Mouse (Mus musculus) naive thymus-derived CD4-positive, alpha-beta T cell, adult 2 months (primary cell): ENCODE measurements around the gene Cx3cl1.
A peak's percentile ranks its signal among the peaks of the same experiment; 100 is the strongest.

Experiments
- DNase-seq: peaks from one replicate; pipeline ENCODE4 v3.0.0-alpha.2; 2011; ENCODE audit warnings: low read depth

Cx3cl1 gene

GRCm38 (mm10) chr8:94773700-94774171 is 1.9 kb downstream of the Cx3cl1 start:
- no peak for DNase-seq

DNA sequence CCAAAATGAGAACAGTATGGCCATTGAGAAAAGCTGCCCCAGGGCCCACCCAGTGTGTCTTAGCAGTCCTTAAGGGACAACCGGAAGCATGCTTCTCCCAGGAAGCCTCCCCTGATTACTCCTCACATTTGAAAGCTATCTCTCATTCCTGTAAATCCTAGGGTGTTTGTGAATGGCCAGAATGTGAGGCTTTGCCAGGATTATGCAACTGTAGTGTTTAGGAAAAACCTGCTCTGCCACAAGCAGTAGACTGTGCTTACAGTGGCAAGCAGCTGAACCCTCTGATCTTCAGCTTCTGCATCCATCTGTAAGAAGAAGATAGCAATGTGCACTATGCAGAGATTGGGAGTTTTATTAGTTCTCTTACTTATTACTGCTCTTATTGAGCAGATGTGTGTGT is 2.8 kb downstream of the Cx3cl1 start:
- DNase-seq, result no peak

- DNase-seq, result no peak
Measured at GRCm38 (mm10) chr8:94776346-94776745, 4.5 kb downstream of the Cx3cl1 start.

- no peak for DNase-seq
Measured at GRCm38 (mm10) chr8:94778036-94778435, 6.2 kb downstream of the Cx3cl1 start.

DNA sequence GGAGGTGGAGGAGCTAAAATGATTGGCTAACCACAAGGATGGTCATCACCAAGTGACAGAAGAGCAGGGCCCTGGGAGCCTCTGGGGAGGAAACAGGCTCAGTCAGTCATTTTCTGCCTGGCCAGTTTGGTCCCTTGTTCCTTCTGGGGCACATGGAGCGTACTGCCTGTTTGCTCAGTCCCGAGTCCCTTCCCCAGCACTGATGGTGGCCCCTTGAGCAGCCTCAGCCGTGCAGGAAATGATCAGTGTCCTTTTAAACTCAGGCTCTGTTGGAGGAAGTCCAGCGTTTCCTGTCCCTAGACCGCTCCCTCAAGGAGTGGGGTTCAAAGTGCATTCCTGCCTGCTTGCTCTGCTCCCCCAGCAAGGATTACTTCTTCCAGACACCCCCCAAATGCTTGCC is 6.7 kb downstream of the Cx3cl1 start:
- DNase-seq, result no peak

DNA sequence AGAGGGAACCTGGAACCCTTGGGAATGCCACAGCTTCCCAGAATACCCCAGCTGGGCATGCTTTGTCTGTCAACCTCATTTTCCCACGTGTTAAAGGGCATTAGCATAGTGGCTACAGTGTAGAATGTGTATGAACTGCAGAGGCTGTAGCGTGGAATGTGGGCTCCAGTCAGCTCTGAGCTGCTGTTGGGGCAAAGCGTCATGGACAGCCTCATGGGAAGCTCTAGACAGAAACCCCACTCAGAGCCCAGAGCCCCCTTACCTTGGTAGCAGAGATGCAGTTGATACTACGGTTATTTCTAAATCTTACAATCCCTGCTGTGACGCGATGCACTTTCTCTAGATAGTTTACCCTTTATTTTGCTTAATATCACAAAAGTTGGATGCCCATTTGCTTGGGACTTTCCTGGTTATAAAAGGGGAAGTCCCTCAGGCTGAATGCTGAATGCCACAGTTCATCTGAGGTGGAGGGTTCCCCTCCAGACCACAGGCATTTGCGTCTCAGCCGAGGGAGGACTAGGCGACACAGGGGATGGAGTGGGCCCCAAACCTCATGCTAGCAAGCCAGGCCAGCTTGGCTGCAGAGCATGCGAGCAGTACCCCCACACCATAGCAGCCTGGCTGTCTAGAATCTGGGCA is 7.2 kb downstream of the Cx3cl1 start:
- DNase-seq, result no peak

- no peak for DNase-seq
Measured at GRCm38 (mm10) chr8:94779534-94780294, 7.9 kb downstream of the Cx3cl1 start.

- no peak for DNase-seq
Measured at GRCm38 (mm10) chr8:94780491-94781154, 8.8 kb downstream of the Cx3cl1 start.

DNA sequence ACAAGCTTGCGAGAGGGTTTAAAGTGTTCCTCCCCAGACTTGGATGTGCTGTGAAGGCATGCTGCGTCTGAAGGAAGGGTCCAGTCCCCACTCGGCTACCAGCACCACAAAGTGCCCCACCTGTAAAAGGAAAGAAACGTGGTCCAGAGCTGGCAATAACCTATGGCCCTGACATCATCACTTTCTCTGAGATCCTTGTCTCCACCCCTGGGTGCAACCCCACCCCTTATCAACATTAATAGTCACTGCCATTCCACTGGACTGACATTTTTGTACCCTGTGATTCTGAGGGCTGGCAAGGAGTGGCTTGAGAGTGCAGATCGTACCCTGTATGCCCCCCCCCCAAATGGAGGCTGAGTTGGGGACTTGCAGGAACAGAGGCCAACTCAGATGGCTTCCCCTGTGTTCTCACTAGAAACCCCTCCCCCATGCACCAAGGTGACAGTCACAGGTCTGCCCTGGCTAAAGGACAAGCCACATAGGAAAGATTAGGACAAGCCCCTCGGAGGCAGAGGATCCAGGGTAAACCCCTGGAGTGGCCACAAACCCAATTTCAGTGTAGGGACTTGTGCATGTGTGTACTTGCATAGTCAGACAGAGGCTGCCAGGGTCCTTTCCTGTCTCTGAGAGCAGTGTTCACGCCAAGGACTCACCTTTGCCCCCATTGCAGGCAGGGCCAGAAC is 9.5 kb downstream of the Cx3cl1 start:
- DNase-seq, result no peak

DNA sequence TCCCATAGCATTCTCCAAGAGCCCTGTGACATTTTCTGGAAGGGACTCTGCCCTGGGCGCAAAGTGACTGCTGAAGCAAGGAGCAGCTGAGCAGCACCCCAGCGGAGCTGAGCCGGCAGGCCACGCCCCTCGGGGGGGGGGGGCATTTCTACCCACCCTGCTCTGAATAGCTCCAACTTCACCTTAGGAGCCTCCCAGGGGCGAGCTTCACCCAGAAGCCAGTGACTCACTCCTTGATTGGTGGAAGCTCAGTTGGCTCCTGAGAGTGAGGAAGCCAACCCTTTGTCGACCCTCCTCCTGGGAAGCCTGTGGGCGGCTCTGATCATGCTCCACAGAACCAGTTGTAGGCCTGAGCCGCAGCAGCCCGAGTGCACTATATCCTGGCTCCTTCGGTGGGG is 10.0 kb downstream of the Cx3cl1 start:
- DNase-seq, result no peak

GRCm38 (mm10) chr8:94783890-94784289 is 12.1 kb downstream of the Cx3cl1 start:
- DNase-seq, result no peak

- DNase-seq, result peak; percentile 69
Measured at GRCm38 (mm10) chr8:94785247-94785985, 13.6 kb downstream of the Cx3cl1 start.

GRCm38 (mm10) chr8:94785995-94786595 is 14.3 kb downstream of the Cx3cl1 start:
- DNase-seq, result no peak

DNA sequence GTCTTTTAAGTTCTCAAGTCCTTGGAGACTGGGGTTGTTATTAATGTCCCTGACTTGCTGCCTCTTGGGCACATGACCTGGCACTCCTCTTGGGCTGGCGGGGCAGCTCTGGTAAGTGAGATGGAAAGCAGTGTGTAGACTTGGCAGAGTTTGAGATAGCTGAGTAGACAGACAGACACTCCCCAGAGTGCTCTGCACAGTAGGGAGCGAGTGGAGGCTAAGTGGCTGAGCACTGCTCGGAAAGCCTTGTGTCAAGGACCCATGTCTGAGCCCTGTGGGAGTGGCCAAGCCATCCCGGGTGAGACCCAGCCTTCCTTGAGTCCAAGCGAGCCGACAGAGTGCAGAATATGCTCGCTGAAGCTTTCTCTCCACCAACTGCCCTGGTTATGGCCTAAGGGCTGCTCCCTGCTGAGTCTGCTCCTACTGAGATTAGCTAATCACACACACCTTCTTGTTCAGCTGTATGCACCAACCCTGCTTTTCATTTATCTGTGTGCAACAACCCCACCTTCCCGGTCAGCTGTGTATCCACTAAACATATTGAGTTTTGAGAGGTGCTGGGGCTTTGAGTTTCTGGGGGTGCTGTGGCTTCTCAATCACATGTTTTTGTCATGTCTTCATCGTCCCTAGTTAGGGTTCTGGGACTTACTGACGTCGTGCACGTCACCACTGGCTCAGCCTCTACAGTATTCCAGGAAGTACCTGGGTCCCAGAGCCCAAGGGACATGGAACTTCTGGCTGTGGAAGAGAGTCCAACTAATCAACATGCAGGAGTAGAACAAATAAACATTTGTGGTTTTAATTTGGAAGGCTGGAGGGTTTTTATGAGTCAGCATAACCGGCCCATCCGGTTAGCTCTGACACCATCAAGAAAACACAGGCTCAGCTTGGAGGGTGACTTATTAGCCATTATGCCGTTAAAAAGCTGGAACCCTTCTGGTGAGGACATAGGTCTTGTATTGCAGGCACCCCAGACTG is 16.0 kb downstream of the Cx3cl1 start:
- no peak for DNase-seq

DNA sequence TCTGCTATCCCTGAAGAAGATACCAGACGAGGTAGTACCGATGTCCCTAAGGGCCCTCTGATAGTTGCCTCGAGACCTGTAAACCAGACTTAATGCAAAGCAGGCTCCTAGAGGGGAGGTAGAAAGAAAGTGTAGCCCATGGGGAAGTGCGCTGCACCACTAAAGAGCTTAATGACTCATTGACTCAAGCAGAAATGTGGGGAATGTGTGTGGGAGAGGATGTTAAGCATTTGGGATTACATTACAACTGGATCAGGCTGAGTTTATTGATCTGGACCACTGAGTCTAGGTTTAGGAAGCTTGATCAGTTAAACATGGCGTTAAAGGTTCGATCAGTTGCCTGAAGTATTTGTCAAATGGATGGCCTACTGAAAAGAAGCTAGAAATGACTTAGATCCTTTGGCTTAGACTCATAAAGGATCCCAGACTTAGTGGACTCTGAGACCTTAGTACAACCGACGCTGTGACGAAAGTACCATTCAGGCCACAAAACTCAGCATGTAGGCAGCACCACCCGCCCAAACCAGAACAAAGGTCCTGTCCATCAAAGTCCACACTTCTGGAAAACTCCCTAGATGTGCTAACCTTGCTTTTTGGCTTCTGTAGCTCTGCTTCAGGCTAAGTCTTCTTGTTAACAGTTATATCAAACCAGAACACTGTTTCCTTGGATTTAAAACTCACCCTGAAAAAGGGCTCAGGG is 17.6 kb downstream of the Cx3cl1 start:
- no peak for DNase-seq

- no peak for DNase-seq
Measured at GRCm38 (mm10) chr8:94794368-94794767, 22.6 kb downstream of the Cx3cl1 start.

GRCm38 (mm10) chr8:94794782-94795181 is 23.0 kb downstream of the Cx3cl1 start:
- DNase-seq, result peak; percentile 36

GRCm38 (mm10) chr8:94800278-94800968 is 28.6 kb downstream of the Cx3cl1 start:
- DNase-seq, result no peak
